In the genomic region with DNA sequence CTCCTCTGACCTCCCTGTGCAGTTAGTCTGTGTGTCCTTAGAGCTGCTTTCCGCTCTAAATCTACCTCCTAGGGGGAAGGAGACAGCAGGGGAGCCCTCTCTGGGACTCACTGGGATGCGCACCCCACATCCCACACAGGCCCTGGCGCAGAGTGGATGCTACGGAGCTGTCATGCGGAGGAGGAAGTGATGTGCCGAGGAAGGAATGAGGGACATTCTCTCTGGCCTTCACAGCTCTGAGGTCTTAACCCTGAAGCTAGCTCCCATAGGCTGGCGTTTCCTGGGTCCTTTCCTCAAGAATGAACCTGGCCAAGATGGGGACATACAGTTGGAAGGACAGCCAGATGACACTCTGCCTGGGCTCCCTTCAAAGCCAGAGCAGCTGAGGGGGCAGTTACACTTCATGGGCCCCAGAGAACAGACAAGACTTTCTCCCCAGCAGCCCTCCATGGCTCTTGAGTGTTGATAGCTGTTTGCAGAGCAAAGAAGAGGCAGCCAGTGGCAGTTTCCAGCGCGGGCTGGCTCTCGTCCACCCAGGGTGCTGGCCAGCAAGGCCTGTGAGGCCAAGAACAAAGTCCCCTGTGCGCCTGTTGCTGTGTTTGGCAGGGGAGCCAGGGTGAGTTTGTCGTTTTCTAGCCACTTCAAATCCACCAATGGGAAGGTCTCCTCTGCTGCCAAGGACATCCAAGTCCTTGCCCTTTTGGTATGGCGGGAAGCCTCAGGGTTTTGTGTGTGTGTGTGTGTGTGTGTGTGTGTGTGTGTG, we compare ENCODE assay signal across 7 mouse cellular contexts. TPM values are rescaled to one million over a fixed set of nuclear protein-coding genes. Genes with fewer than 3 reads are reported as not detected.
DNase-seq lines count a peak whose midpoint lies in the region; ATAC-seq lines count a peak whose summit lies in the region.

No protein-coding gene starts in this region.

- no peak overlapping the region for H3K4me3 ChIP-seq in liver, embryonic 11.5 days (ENCODE audit: low read depth, low read length)
- no peak overlapping the region for H3K4me3 ChIP-seq in brown adipose tissue, adult 24 weeks (ENCODE audit: insufficient read depth, low read depth, low read length)
- no peak overlapping the region for H3K4me3 ChIP-seq in heart, embryonic 10.5 days

- WGBS in liver, embryonic 11.5 days: 57% methylated on average over 13 of the region's 13 CpGs
- WGBS in heart, embryonic 10.5 days: 47% methylated on average over 13 of the region's 13 CpGs

- H3K4me1 ChIP-seq in liver, embryonic 11.5 days (replicated peaks; ENCODE audit: control insufficient read depth, insufficient read depth, low read length): 0 out of 2 replicates have a peak, but pooled peaks cover 9% of the 10 kb centered on the region
- H3K4me1 ChIP-seq in brown adipose tissue, adult 24 weeks (ENCODE audit: control insufficient read depth, insufficient read depth, insufficient read length, low read length): peaks cover 35% of the 10 kb centered on the region
- H3K4me1 ChIP-seq in heart, embryonic 10.5 days: peaks cover 77% of the 10 kb centered on the region

- H3K9ac ChIP-seq in liver, embryonic 11.5 days (ENCODE audit: low read depth, low read length): no peak overlapping the region

- H3K27ac ChIP-seq in liver, embryonic 11.5 days (ENCODE audit: low read depth, low read length): no peak overlapping the region
- H3K27ac ChIP-seq in brown adipose tissue, adult 24 weeks (replicated peaks; ENCODE audit: low read depth, low read length): peak overlapping the region; percentile 9
- H3K27ac ChIP-seq in heart, embryonic 10.5 days: peak overlapping the region; percentile 60

- ATAC-seq in liver, embryonic 11.5 days (replicated peaks; ENCODE audit: low FRiP score): no peak

- H3K9me3 ChIP-seq in liver, embryonic 11.5 days (ENCODE audit: control insufficient read depth, low read length): no peaks in the 10 kb centered on the region
- no peaks in the 10 kb centered on the region for H3K9me3 ChIP-seq in heart, embryonic 10.5 days

- H3K27me3 ChIP-seq in liver, embryonic 11.5 days (replicated peaks; ENCODE audit: control insufficient read depth, insufficient read depth, low read length): peaks cover 18% of the 10 kb centered on the region
- peaks cover 11% of the 10 kb centered on the region; the same call in 1 of the 2 replicates for H3K27me3 ChIP-seq in heart, embryonic 10.5 days (ENCODE audit: insufficient read depth, poor library complexity, severe bottlenecking)

- no peaks in the 10 kb centered on the region for H3K36me3 ChIP-seq in liver, embryonic 11.5 days (ENCODE audit: control insufficient read depth, insufficient read depth, low read length)
- peaks cover 7% of the 10 kb centered on the region; the same call in 1 of the 2 replicates for H3K36me3 ChIP-seq in heart, embryonic 10.5 days

- peak; percentile 18 for DNase-seq in liver
- no peak for DNase-seq in liver, embryonic 11.5 days (ENCODE audit: low spot score)
- DNase-seq in heart, embryonic 10.5 days (ENCODE audit: low spot score): peak; percentile 85
- peak; percentile 88 for DNase-seq in kidney, postnatal 10 days
- peak; percentile 80 to 83 for DNase-seq in right cerebral cortex, postnatal 10 days (ENCODE audit: low spot score in 2 of 2)
- DNase-seq in embryo, embryonic 11 days: no peak

- H3K4me2 ChIP-seq in liver, embryonic 11.5 days: no peak overlapping the region

RNA-seq across cellular contexts. Expression of a gene that starts 10.5 kb away (rescaled TPM):
- polyA plus RNA-seq in liver, embryonic 11.5 days (2014; fragmentation: Nextera tagmentation; extraction: Ambion mirVana): 0.08 and 0.12 TPM in 2 replicates
- polyA plus RNA-seq in brown adipose tissue, adult 24 weeks (2012; ENCODE audit: insufficient read depth, insufficient read length, missing spikeins): 0.99 and 1.8 TPM in 2 replicates
- 1.3 and 1.8 TPM in 2 replicates for polyA plus RNA-seq in heart, embryonic 10.5 days (2016; fragmentation: Nextera tagmentation; extraction: Ambion mirVana)

Comparison
In these comparisons a context has a peak if more than half of its experiments do, and no peak if none do; other contexts are left out.
1. DNase-seq: peak in liver (single experiment), heart, embryonic 10.5 days (single experiment), kidney, postnatal 10 days (single experiment) and right cerebral cortex, postnatal 10 days (2 of 2); none in liver, embryonic 11.5 days (single experiment) and embryo, embryonic 11 days (single experiment).